Comparison of ENCODE assay signal across 27 mouse cellular contexts in genomic region chr4:108635101-108635500, GRCm38 (mm10). TPM values are rescaled to one million over a fixed set of nuclear protein-coding genes. Genes with fewer than 3 reads are reported as not detected.
DNase-seq lines count a peak whose midpoint lies in the region; ATAC-seq and TF ChIP-seq lines count a peak whose summit lies in the region.
"Had no signal": no experiment of that assay in that cellular context is flagged by ENCODE, and none has a peak within 500 bp of the region (broad histone marks: within the 10 kb centered on the region; RNA-seq: fewer than 3 reads in every experiment).

No protein-coding gene starts in this region.

- peaks cover 92% of the 10 kb centered on the region for H3K36me3 ChIP-seq in forebrain, embryonic 10.5 days (replicated peaks)
- peaks cover 43% of the 10 kb centered on the region for H3K36me3 ChIP-seq in forebrain, postnatal 0 days (ENCODE audit: insufficient read depth)
- H3K36me3 ChIP-seq in midbrain, embryonic 10.5 days = peaks cover 88% of the 10 kb centered on the region
- H3K36me3 ChIP-seq in midbrain, embryonic 16.5 days (ENCODE audit: control insufficient read depth, insufficient read depth, low read length) = peaks cover 16% of the 10 kb centered on the region

- no peaks in the 10 kb centered on the region for H3K27me3 ChIP-seq in forebrain, embryonic 10.5 days (ENCODE audit: poor library complexity, severe bottlenecking)
- no peaks in the 10 kb centered on the region for H3K27me3 ChIP-seq in forebrain, postnatal 0 days (ENCODE audit: insufficient read depth, low read length)
- H3K27me3 ChIP-seq in midbrain, embryonic 10.5 days (ENCODE audit: low read depth, poor library complexity, severe bottlenecking) = no peaks in the 10 kb centered on the region
- H3K27me3 ChIP-seq in midbrain, embryonic 16.5 days (ENCODE audit: control insufficient read depth, insufficient read depth, low read depth, low read length) = no peaks in the 10 kb centered on the region
- H3K27me3 ChIP-seq: embryonic facial prominence, embryonic 13.5 days; forebrain, embryonic 12.5 days; heart, embryonic 12.5 days; limb, embryonic 13.5 days; lung, embryonic 15.5 days; midbrain, embryonic 12.5 days; neural tube, embryonic 13.5 days; Patski; stomach, embryonic 15.5 days had no signal

- no peak overlapping the region for H3K9ac ChIP-seq in forebrain, postnatal 0 days
- no peak overlapping the region for H3K9ac ChIP-seq in midbrain, embryonic 16.5 days (ENCODE audit: low read depth, low read length)
- H3K9ac ChIP-seq: embryonic facial prominence, embryonic 13.5 days; forebrain, embryonic 12.5 days; heart, embryonic 12.5 days; limb, embryonic 13.5 days; lung, embryonic 15.5 days; midbrain, embryonic 12.5 days; neural tube, embryonic 13.5 days; stomach, embryonic 15.5 days had no signal

- no peaks in the 10 kb centered on the region for H3K9me3 ChIP-seq in forebrain, embryonic 10.5 days
- no peaks in the 10 kb centered on the region for H3K9me3 ChIP-seq in forebrain, postnatal 0 days (ENCODE audit: low read length)
- no peaks in the 10 kb centered on the region for H3K9me3 ChIP-seq in midbrain, embryonic 10.5 days (replicated peaks)
- H3K9me3 ChIP-seq in midbrain, embryonic 16.5 days (replicated peaks; ENCODE audit: control insufficient read depth, low read length, poor library complexity, severe bottlenecking) = no peaks in the 10 kb centered on the region
- H3K9me3 ChIP-seq: embryonic facial prominence, embryonic 13.5 days; forebrain, embryonic 12.5 days; heart, embryonic 12.5 days; limb, embryonic 13.5 days; lung, embryonic 15.5 days; midbrain, embryonic 12.5 days; neural tube, embryonic 13.5 days; stomach, embryonic 15.5 days had no signal

- DNase-seq in forebrain, embryonic 10.5 days (ENCODE audit: extremely low spot score, low spot score) = no peak
- no peak for DNase-seq in forebrain, postnatal 0 days
- DNase-seq in midbrain, embryonic 10.5 days (ENCODE audit: low spot score) = no peak
- peak; percentile 81 for DNase-seq in R1 (ENCODE audit: low read depth, low spot score)
- peak; percentile 7 for DNase-seq in mesoderm, embryonic 11.5 days (ENCODE audit: low read depth, low spot score)
- no peak for DNase-seq in left cerebral cortex, postnatal 4 days
- DNase-seq in thymus, postnatal 14 days = no peak
- DNase-seq: adrenal gland, postnatal 36 days; cerebellum, adult 18-20 months; gastrocnemius, postnatal 14 days; kidney, adult 11 months; kidney, postnatal 14 days; layer of hippocampus, adult 9-11 months; right cerebral cortex, postnatal 14 days had no signal

- H3K4me2 ChIP-seq in forebrain, postnatal 0 days (ENCODE audit: low read depth) = no peak overlapping the region
- H3K4me2 ChIP-seq in midbrain, embryonic 16.5 days (ENCODE audit: low read length) = no peak overlapping the region
- H3K4me2 ChIP-seq: embryonic facial prominence, embryonic 13.5 days; forebrain, embryonic 12.5 days; heart, embryonic 12.5 days; limb, embryonic 13.5 days; liver, embryonic 11.5 days; lung, embryonic 15.5 days; midbrain, embryonic 12.5 days; neural tube, embryonic 13.5 days; stomach, embryonic 15.5 days had no signal

- no peak overlapping the region for H3K4me3 ChIP-seq in forebrain, embryonic 10.5 days
- H3K4me3 ChIP-seq in forebrain, postnatal 0 days (ENCODE audit: low read depth, low read length) = no peak overlapping the region
- no peak overlapping the region for H3K4me3 ChIP-seq in midbrain, embryonic 10.5 days
- H3K4me3 ChIP-seq in midbrain, embryonic 16.5 days (ENCODE audit: low read depth, low read length) = no peak overlapping the region
- H3K4me3 ChIP-seq: embryonic facial prominence, embryonic 13.5 days; erythroblast, embryonic 14.5 days; forebrain, embryonic 12.5 days; heart, embryonic 12.5 days; limb, embryonic 13.5 days; lung, embryonic 15.5 days; midbrain, embryonic 12.5 days; neural tube, embryonic 13.5 days; stomach, embryonic 15.5 days had no signal

- TF ChIP-seq CTCF in forebrain, postnatal 0 days (IDR thresholded peaks at IDR 0.05; ENCODE audit: low read depth) = no peak

- no peak for ATAC-seq in forebrain, postnatal 0 days
- ATAC-seq in midbrain, embryonic 16.5 days = no peak
- ATAC-seq: inflammation-experienced regulatory T-cells, adult 6 months; Patski had no signal

- peaks cover 8% of the 10 kb centered on the region for H3K4me1 ChIP-seq in forebrain, embryonic 10.5 days
- no peaks in the 10 kb centered on the region for H3K4me1 ChIP-seq in forebrain, postnatal 0 days (ENCODE audit: insufficient read depth)
- peaks cover 8% of the 10 kb centered on the region for H3K4me1 ChIP-seq in midbrain, embryonic 10.5 days
- no peaks in the 10 kb centered on the region for H3K4me1 ChIP-seq in midbrain, embryonic 16.5 days (ENCODE audit: control insufficient read depth, insufficient read depth, low read length)
- H3K4me1 ChIP-seq: embryonic facial prominence, embryonic 13.5 days; heart, embryonic 12.5 days; limb, embryonic 13.5 days; lung, embryonic 15.5 days; neural tube, embryonic 13.5 days; stomach, embryonic 15.5 days had no signal

- intact Hi-C loops in left cerebral cortex, postnatal 4 days (cut with DNase I) = no loop called here

- H3K27ac ChIP-seq in forebrain, embryonic 10.5 days = peak overlapping the region; percentile 51; the same call in 1 of the 2 replicates
- no peak overlapping the region for H3K27ac ChIP-seq in forebrain, postnatal 0 days (ENCODE audit: low read depth, low read length)
- peak overlapping the region; percentile 68 for H3K27ac ChIP-seq in midbrain, embryonic 10.5 days (replicated peaks)
- H3K27ac ChIP-seq in midbrain, embryonic 16.5 days (ENCODE audit: low read length) = no peak overlapping the region
- H3K27ac ChIP-seq: embryonic facial prominence, embryonic 13.5 days; forebrain, embryonic 12.5 days; limb, embryonic 13.5 days; lung, embryonic 15.5 days; midbrain, embryonic 12.5 days; neural tube, embryonic 13.5 days; stomach, embryonic 15.5 days had no signal

RNA-seq across cellular contexts. Expression of gene Cc2d1b, which starts 15.4 kb away (rescaled TPM):
- polyA plus RNA-seq in forebrain, embryonic 10.5 days (2016; fragmentation: Nextera tagmentation; extraction: Ambion mirVana) = 23.6 and 27.7 TPM in 2 replicates
- 45.1 and 59.7 TPM in 2 replicates for total RNA-seq in forebrain, postnatal 0 days (2014; rRNA removed)
- 12.0 and 14.5 TPM in 2 replicates for polyA plus RNA-seq in forebrain, postnatal 0 days (2015; fragmentation: Nextera tagmentation; extraction: Ambion mirVana)
- 20.9 and 21.3 TPM in 2 replicates for polyA plus RNA-seq in midbrain, embryonic 10.5 days (2016; fragmentation: Nextera tagmentation; extraction: Ambion mirVana)
- polyA plus RNA-seq in midbrain, embryonic 16.5 days (2015; fragmentation: Nextera tagmentation; extraction: Ambion mirVana) = 19.3 and 21.0 TPM in 2 replicates
- total RNA-seq in left cerebral cortex, postnatal 4 days (2021) = 10 to 100 TPM; 36.1 to 43.0 TPM

RNA-seq across cellular contexts. Expression of gene Orc1, which starts 55.9 kb away (rescaled TPM):
- 25.0 and 27.1 TPM in 2 replicates for polyA plus RNA-seq in forebrain, embryonic 10.5 days (2016; fragmentation: Nextera tagmentation; extraction: Ambion mirVana)
- 0.46 and 1.5 TPM in 2 replicates for total RNA-seq in forebrain, postnatal 0 days (2014; rRNA removed)
- 0.58 and 0.85 TPM in 2 replicates for polyA plus RNA-seq in forebrain, postnatal 0 days (2015; fragmentation: Nextera tagmentation; extraction: Ambion mirVana)
- polyA plus RNA-seq in midbrain, embryonic 10.5 days (2016; fragmentation: Nextera tagmentation; extraction: Ambion mirVana) = 20.5 and 24.9 TPM in 2 replicates
- 1.2 and 1.6 TPM in 2 replicates for polyA plus RNA-seq in midbrain, embryonic 16.5 days (2015; fragmentation: Nextera tagmentation; extraction: Ambion mirVana)
- total RNA-seq in left cerebral cortex, postnatal 4 days (2021) = under 1 TPM; 0.83 to 0.90 TPM

RNA-seq across cellular contexts. Expression of gene Prpf38a, which starts 56.0 kb away (rescaled TPM):
- polyA plus RNA-seq in forebrain, embryonic 10.5 days (2016; fragmentation: Nextera tagmentation; extraction: Ambion mirVana) = 130 and 136 TPM in 2 replicates
- 63.1 and 66.0 TPM in 2 replicates for total RNA-seq in forebrain, postnatal 0 days (2014; rRNA removed)
- 68.7 and 69.2 TPM in 2 replicates for polyA plus RNA-seq in forebrain, postnatal 0 days (2015; fragmentation: Nextera tagmentation; extraction: Ambion mirVana)
- polyA plus RNA-seq in midbrain, embryonic 10.5 days (2016; fragmentation: Nextera tagmentation; extraction: Ambion mirVana) = 124 TPM in 2 replicates
- polyA plus RNA-seq in midbrain, embryonic 16.5 days (2015; fragmentation: Nextera tagmentation; extraction: Ambion mirVana) = 78.0 and 79.8 TPM in 2 replicates
- 10 to 100 TPM; 48.8 to 52.9 TPM for total RNA-seq in left cerebral cortex, postnatal 4 days (2021)

Comparison
In these comparisons a context has a peak if more than half of its experiments do, and no peak if none do; other contexts are left out.
1. H3K27ac ChIP-seq: peak in forebrain, embryonic 10.5 days (single experiment) and midbrain, embryonic 10.5 days (single experiment); none in forebrain, postnatal 0 days (single experiment) and midbrain, embryonic 16.5 days (single experiment).
2. DNase-seq: peak in R1 (single experiment) and mesoderm, embryonic 11.5 days (single experiment); none in forebrain, embryonic 10.5 days (single experiment), forebrain, postnatal 0 days (single experiment), midbrain, embryonic 10.5 days (single experiment), left cerebral cortex, postnatal 4 days (single experiment) and thymus, postnatal 14 days (single experiment).